In genomic region chr6:113991482-113991881, GRCm38 (mm10) we compare ENCODE assay signal across 8 mouse cellular contexts. TPM values are rescaled to one million over a fixed set of nuclear protein-coding genes. Genes with fewer than 3 reads are reported as not detected.
A peak's percentile ranks its signal among the peaks of the same experiment; 100 is the strongest.
DNase-seq lines count a peak whose midpoint lies in the region; ATAC-seq lines count a peak whose summit lies in the region.

No protein-coding gene starts in this region.

- peak; percentile 70 for ATAC-seq in hindbrain, embryonic 16.5 days

- H3K27me3 ChIP-seq in hindbrain, embryonic 16.5 days (replicated peaks; ENCODE audit: control insufficient read depth, insufficient read depth, low read length): no peaks in the 10 kb centered on the region

- 25% methylated on average over 11 of the region's 11 CpGs for WGBS in hindbrain, embryonic 16.5 days

- H3K4me1 ChIP-seq in hindbrain, embryonic 16.5 days (ENCODE audit: control insufficient read depth, insufficient read depth, low read depth, low read length): peaks cover 11% of the 10 kb centered on the region; the same call in 1 of the 2 replicates

- peak overlapping the region; percentile 24 for H3K4me2 ChIP-seq in hindbrain, embryonic 16.5 days (ENCODE audit: low read length)

- H3K9me3 ChIP-seq in hindbrain, embryonic 16.5 days (ENCODE audit: control insufficient read depth, low read length): no peaks in the 10 kb centered on the region

- H3K27ac ChIP-seq in hindbrain, embryonic 16.5 days (ENCODE audit: low read depth, low read length): peak overlapping the region; percentile 48

- DNase-seq in adrenal gland, adult 2 months: peak; percentile 6
- no peak for DNase-seq in adrenal gland, postnatal 25 days
- peak; percentile 61 for DNase-seq in cerebellum, adult 11 months
- peak; percentile 68 for DNase-seq in left cerebral cortex, adult 11 months (ENCODE audit: low spot score)
- peak; percentile 52 for DNase-seq in ovary, postnatal 36 days (ENCODE audit: low spot score)
- DNase-seq in gastrocnemius, postnatal 25 days: no peak
- DNase-seq in yolk sac, embryonic 10.5 days (ENCODE audit: low spot score): no peak

- H3K9ac ChIP-seq in hindbrain, embryonic 16.5 days (ENCODE audit: low read depth, low read length): no peak overlapping the region

- H3K4me3 ChIP-seq in hindbrain, embryonic 16.5 days (ENCODE audit: low read length): no peak overlapping the region

- H3K36me3 ChIP-seq in hindbrain, embryonic 16.5 days (ENCODE audit: control insufficient read depth, insufficient read depth, low read length): no peaks in the 10 kb centered on the region

RNA-seq across cellular contexts. Expression of gene Atp2b2, which starts 50.9 kb away (rescaled TPM):
- 1 to 10 TPM; 3.9 to 8.5 TPM for total RNA-seq in adrenal gland, adult 2 months (2021)
- 1.5 and 2.1 TPM in 2 replicates for polyA plus RNA-seq in adrenal gland, adult 2 months (2012; rRNA removed)
- total RNA-seq in adrenal gland, postnatal 25 days (2021): 3.8 and 8.1 TPM in 2 replicates
- polyA plus RNA-seq in hindbrain, embryonic 16.5 days (2015; fragmentation: Nextera tagmentation; extraction: Ambion mirVana): 36.5 and 42.3 TPM in 2 replicates
- under 1 TPM; 0.24 to 0.33 TPM for total RNA-seq in gastrocnemius, postnatal 25 days (2021)

Comparison
In these comparisons a context has a peak if more than half of its experiments do, and no peak if none do; other contexts are left out.
1. DNase-seq: peak in adrenal gland, adult 2 months (single experiment), cerebellum, adult 11 months (single experiment), left cerebral cortex, adult 11 months (single experiment) and ovary, postnatal 36 days (single experiment); none in adrenal gland, postnatal 25 days (single experiment), gastrocnemius, postnatal 25 days (single experiment) and yolk sac, embryonic 10.5 days (single experiment).